Mouse (Mus musculus) myocyte (in vitro differentiated cells): ENCODE measurements around the gene Vdr.

Source experiments
- MAX ChIP-seq: IDR thresholded peaks from one replicate; pipeline ENCODE4 v1.6.1; 2011; ENCODE audit warnings: low read depth, mild to moderate bottlenecking, control low read depth
- MYOG ChIP-seq, 3 experiments: IDR thresholded peaks; one replicate each; pipeline ENCODE4 v1.6.1; 2011; ENCODE audit warnings: control low read depth in 2 of 3, low read depth in 2 of 3, mild to moderate bottlenecking in 2 of 3; ENCODE audit not compliant: insufficient read length in 2 of 3, control insufficient read depth in 1 of 3, insufficient read depth in 1 of 3
- POLR2A ChIP-seq: IDR thresholded peaks from one replicate; pipeline ENCODE4 v1.6.1; 2011; ENCODE audit warnings: low read depth, mild to moderate bottlenecking, control low read depth, moderate library complexity; ENCODE audit not compliant: insufficient read length
- POLR2AphosphoS2 ChIP-seq: IDR thresholded peaks from one replicate; pipeline ENCODE4 v1.6.1; 2011; ENCODE audit warnings: low read depth, control low read depth; ENCODE audit not compliant: insufficient read length
- REST ChIP-seq: IDR thresholded peaks from one replicate; pipeline ENCODE4 v1.6.1; 2011; ENCODE audit warnings: mild to moderate bottlenecking, control low read depth, moderate library complexity; ENCODE audit not compliant: insufficient read depth, insufficient read length
- USF1 ChIP-seq: IDR thresholded peaks from one replicate; pipeline ENCODE4 v1.6.1; 2011; ENCODE audit warnings: low read depth, mild to moderate bottlenecking, control low read depth, moderate library complexity

DNA sequence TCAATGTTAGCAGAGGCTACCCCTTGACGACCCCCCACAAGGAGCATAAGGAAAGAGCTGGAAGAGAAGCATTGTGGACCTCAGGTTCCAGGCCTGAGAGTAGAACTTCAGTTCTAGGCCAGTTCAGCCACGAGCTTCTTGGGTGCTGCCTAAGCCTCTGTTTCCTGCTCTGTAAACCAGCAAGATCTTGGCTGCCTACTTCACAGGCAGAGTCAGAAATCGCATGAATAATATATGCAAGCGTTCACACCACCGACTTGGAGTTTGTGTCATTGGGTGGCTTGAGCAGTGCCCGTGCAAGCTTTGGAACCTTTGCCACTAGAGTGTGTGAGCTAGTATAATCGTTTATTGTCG is 73.6 kb downstream of the Vdr start:
- TF ChIP-seq POLR2AphosphoS2 (no peak), USF1 (no peak), POLR2A (no peak), MAX (no peak), MYOG (IDR thresholded peaks at IDR 0.05; ENCODE audit: control insufficient read depth in 1 of 3, insufficient read depth in 1 of 3, insufficient read length in 2 of 3, low read depth in 2 of 3) (no peak), REST (no peak)
